Mouse (Mus musculus): ENCODE measurements around the gene B4galt2. TPM values are rescaled to one million over a fixed set of nuclear protein-coding genes. Genes with fewer than 3 reads are reported as not detected.
A peak's percentile ranks its signal among the peaks of the same experiment; 100 is the strongest.

B4galt2 gene
- polyA plus RNA-seq, 1 experiment from 2014 or later, result 28.7 TPM

GRCm38 (mm10) chr4:117885994-117886393 is 2.7 kb upstream of the B4galt2 start:
- Histone ChIP-seq H3K4me3 (peak overlapping the region; percentile 92), H3K4me2 (peak overlapping the region; percentile 88), H3K27me3 (no peaks in the 10 kb centered on the region), H3K4me1 (peaks cover 51% of the 10 kb centered on the region), H3K36me3 (ENCODE audit: poor library complexity, severe bottlenecking) (peaks cover 46% of the 10 kb centered on the region), H3K9ac (peak overlapping the region; percentile 93), H3K9me3 (replicated peaks) (no peaks in the 10 kb centered on the region), H3K27ac (no peak overlapping the region)
- no peak for ATAC-seq
- 83% methylated on average over 9 of the region's 9 CpGs for WGBS

GRCm38 (mm10) chr4:117885093-117885492 is 1.8 kb upstream of the B4galt2 start:
- H3K4me1 ChIP-seq, result peaks cover 52% of the 10 kb centered on the region
- no peak overlapping the region for H3K4me3 ChIP-seq
- H3K9me3 ChIP-seq (replicated peaks), result no peaks in the 10 kb centered on the region
- H3K36me3 ChIP-seq (ENCODE audit: poor library complexity, severe bottlenecking), result peaks cover 49% of the 10 kb centered on the region
- no peak for ATAC-seq
- no peak overlapping the region for H3K4me2 ChIP-seq
- H3K27me3 ChIP-seq, result no peaks in the 10 kb centered on the region
- 91% methylated on average over 10 of the region's 10 CpGs for WGBS
- no peak overlapping the region for H3K9ac ChIP-seq
- no peak overlapping the region for H3K27ac ChIP-seq

- peak overlapping the region; percentile 89 for H3K4me2 ChIP-seq
- no peak for ATAC-seq
- peaks cover 54% of the 10 kb centered on the region for H3K4me1 ChIP-seq
- 94% methylated on average over 1 of the region's 1 CpGs for WGBS
- H3K9ac ChIP-seq, result peak overlapping the region; percentile 95; the same call in 1 of the 2 replicates
- H3K9me3 ChIP-seq (replicated peaks), result no peaks in the 10 kb centered on the region
- no peak overlapping the region for H3K27ac ChIP-seq
- no peaks in the 10 kb centered on the region for H3K27me3 ChIP-seq
- H3K36me3 ChIP-seq (ENCODE audit: poor library complexity, severe bottlenecking), result peaks cover 47% of the 10 kb centered on the region
- H3K4me3 ChIP-seq, result peak overlapping the region; percentile 76
Observed at GRCm38 (mm10) chr4:117884146-117884545, 859 bp upstream of the B4galt2 start.

GRCm38 (mm10) chr4:117878703-117879102 is 4.6 kb downstream of the B4galt2 start:
- H3K4me2 ChIP-seq, result no peak overlapping the region
- no peaks in the 10 kb centered on the region for H3K9me3 ChIP-seq (replicated peaks)
- peaks cover 25% of the 10 kb centered on the region for H3K4me1 ChIP-seq
- H3K27ac ChIP-seq, result no peak overlapping the region
- no peak overlapping the region for H3K9ac ChIP-seq
- H3K36me3 ChIP-seq (ENCODE audit: poor library complexity, severe bottlenecking), result peaks cover 76% of the 10 kb centered on the region
- ATAC-seq, result no peak
- no peaks in the 10 kb centered on the region for H3K27me3 ChIP-seq
- 84% methylated on average over 5 of the region's 5 CpGs for WGBS
- no peak overlapping the region for H3K4me3 ChIP-seq

GRCm38 (mm10) chr4:117878301-117878700 is 5.0 kb downstream of the B4galt2 start:
- H3K9ac ChIP-seq, result no peak overlapping the region
- no peak overlapping the region for H3K4me3 ChIP-seq
- H3K9me3 ChIP-seq (replicated peaks), result no peaks in the 10 kb centered on the region
- peaks cover 23% of the 10 kb centered on the region for H3K4me1 ChIP-seq
- peaks cover 80% of the 10 kb centered on the region for H3K36me3 ChIP-seq (ENCODE audit: poor library complexity, severe bottlenecking)
- no peak overlapping the region for H3K27ac ChIP-seq
- no peak overlapping the region for H3K4me2 ChIP-seq
- ATAC-seq, result no peak
- WGBS, result 76% methylated on average over 10 of the region's 10 CpGs
- H3K27me3 ChIP-seq, result no peaks in the 10 kb centered on the region

GRCm38 (mm10) chr4:117873615-117874014 is 9.7 kb downstream of the B4galt2 start:
- Histone ChIP-seq H3K27ac (no peak overlapping the region), H3K9ac (no peak overlapping the region), H3K9me3 (replicated peaks) (no peaks in the 10 kb centered on the region), H3K27me3 (no peaks in the 10 kb centered on the region), H3K4me3 (no peak overlapping the region), H3K4me2 (no peak overlapping the region), H3K36me3 (ENCODE audit: poor library complexity, severe bottlenecking) (peaks cover 61% of the 10 kb centered on the region), H3K4me1 (peaks cover 12% of the 10 kb centered on the region)
- no peak for ATAC-seq
- 92% methylated on average over 9 of the region's 9 CpGs for WGBS

GRCm38 (mm10) chr4:117872471-117872886 is 10.8 kb downstream of the B4galt2 start, which contains the start of gene Ccdc24:
Gene Ccdc24, minus strand, starts transcription at chr4:117872557.
- H3K4me2 ChIP-seq, result peak within 1 kb of the TSS; percentile 39
- H3K9ac ChIP-seq, result 0 out of 2 replicates have a peak within 1 kb of the TSS, but pooled peaks have one; percentile 37
- H3K36me3 ChIP-seq (ENCODE audit: poor library complexity, severe bottlenecking), result peaks cover 49% of the 10 kb centered on the region
- WGBS, result 8% methylated on average over 14 of the region's 14 CpGs
- peak; percentile 14; the same call in 1 of the 2 replicates for ATAC-seq
- peaks cover 3% of the 10 kb centered on the region; the same call in 1 of the 2 replicates for H3K27me3 ChIP-seq
- no peak within 1 kb of the TSS for H3K27ac ChIP-seq
- H3K9me3 ChIP-seq (replicated peaks), result no peaks in the 10 kb centered on the region
- H3K4me3 ChIP-seq, result 0 out of 2 replicates have a peak within 1 kb of the TSS, but pooled peaks have one; percentile 9
- H3K4me1 ChIP-seq, result peaks cover 20% of the 10 kb centered on the region

- H3K27ac ChIP-seq, result no peak overlapping the region
- H3K9ac ChIP-seq, result no peak overlapping the region
- peaks cover 23% of the 10 kb centered on the region for H3K4me1 ChIP-seq
- H3K9me3 ChIP-seq (replicated peaks), result no peaks in the 10 kb centered on the region
- peaks cover 9% of the 10 kb centered on the region for H3K27me3 ChIP-seq
- WGBS, result 64% methylated on average over 7 of the region's 7 CpGs
- no peak overlapping the region for H3K4me3 ChIP-seq
- peaks cover 43% of the 10 kb centered on the region for H3K36me3 ChIP-seq (ENCODE audit: poor library complexity, severe bottlenecking)
- no peak for ATAC-seq
- no peak overlapping the region for H3K4me2 ChIP-seq
Observed at GRCm38 (mm10) chr4:117871787-117872186, 11.5 kb downstream of the B4galt2 start.

- WGBS, result 78% methylated on average over 1 of the region's 1 CpGs
- H3K36me3 ChIP-seq (ENCODE audit: poor library complexity, severe bottlenecking), result peaks cover 29% of the 10 kb centered on the region
- H3K9me3 ChIP-seq (replicated peaks), result no peaks in the 10 kb centered on the region
- H3K4me2 ChIP-seq, result no peak overlapping the region
- no peak overlapping the region for H3K4me3 ChIP-seq
- no peak overlapping the region for H3K9ac ChIP-seq
- peaks cover 9% of the 10 kb centered on the region for H3K27me3 ChIP-seq
- H3K4me1 ChIP-seq, result peaks cover 29% of the 10 kb centered on the region
- no peak for ATAC-seq
- no peak overlapping the region for H3K27ac ChIP-seq
Observed at GRCm38 (mm10) chr4:117870437-117870836, 12.8 kb downstream of the B4galt2 start.

GRCm38 (mm10) chr4:117869317-117869716 is 14.0 kb downstream of the B4galt2 start:
- H3K27ac ChIP-seq, result no peak overlapping the region

GRCm38 (mm10) chr4:117867823-117868222 is 15.5 kb downstream of the B4galt2 start:
- H3K9me3 ChIP-seq (replicated peaks), result no peaks in the 10 kb centered on the region
- H3K4me3 ChIP-seq, result no peak overlapping the region
- H3K4me2 ChIP-seq, result peak overlapping the region; percentile 26; the same call in 1 of the 2 replicates
- peak; percentile 4; the same call in 1 of the 2 replicates for ATAC-seq
- no peak overlapping the region for H3K27ac ChIP-seq
- 19% methylated on average over 24 of the region's 24 CpGs for WGBS
- peaks cover 9% of the 10 kb centered on the region for H3K27me3 ChIP-seq
- H3K4me1 ChIP-seq, result peaks cover 31% of the 10 kb centered on the region
- H3K36me3 ChIP-seq (ENCODE audit: poor library complexity, severe bottlenecking), result peaks cover 4% of the 10 kb centered on the region; the same call in 1 of the 2 replicates
- H3K9ac ChIP-seq, result no peak overlapping the region; the same call in 1 of the 2 replicates

More at GRCm38 (mm10) chr4:117869317-117869716, 14.0 kb downstream of the B4galt2 start:
- H3K4me1 ChIP-seq, result peaks cover 29% of the 10 kb centered on the region
- peaks cover 9% of the 10 kb centered on the region for H3K27me3 ChIP-seq
- no peaks in the 10 kb centered on the region for H3K9me3 ChIP-seq (replicated peaks)
- no peak overlapping the region for H3K4me3 ChIP-seq
- no peak for ATAC-seq
- H3K4me2 ChIP-seq, result no peak overlapping the region
- no peak overlapping the region for H3K9ac ChIP-seq
- 78% methylated on average over 9 of the region's 9 CpGs for WGBS
- H3K36me3 ChIP-seq (ENCODE audit: poor library complexity, severe bottlenecking), result peaks cover 19% of the 10 kb centered on the region

- Histone ChIP-seq H3K9ac (no peak overlapping the region), H3K9me3 (replicated peaks) (no peaks in the 10 kb centered on the region), H3K27me3 (peaks cover 9% of the 10 kb centered on the region), H3K4me1 (peaks cover 27% of the 10 kb centered on the region), H3K4me2 (no peak overlapping the region), H3K4me3 (no peak overlapping the region), H3K36me3 (ENCODE audit: poor library complexity, severe bottlenecking) (0 out of 2 replicates have a peak, but pooled peaks cover 3% of the 10 kb centered on the region), H3K27ac (no peak overlapping the region)
- 84% methylated on average over 6 of the region's 6 CpGs for WGBS
- ATAC-seq, result no peak
Observed at GRCm38 (mm10) chr4:117867000-117867399, 16.3 kb downstream of the B4galt2 start.

- Histone ChIP-seq H3K36me3 (ENCODE audit: poor library complexity, severe bottlenecking) (no peaks in the 10 kb centered on the region), H3K27me3 (peaks cover 9% of the 10 kb centered on the region), H3K9ac (no peak overlapping the region), H3K27ac (no peak overlapping the region), H3K4me3 (no peak overlapping the region), H3K4me1 (peaks cover 27% of the 10 kb centered on the region), H3K4me2 (no peak overlapping the region), H3K9me3 (replicated peaks) (no peaks in the 10 kb centered on the region)
- WGBS, result 51% methylated on average over 9 of the region's 9 CpGs
- ATAC-seq, result no peak
Observed at GRCm38 (mm10) chr4:117866083-117866482, 17.2 kb downstream of the B4galt2 start.

All from forebrain, embryonic 13.5 days (tissue).